Mouse (Mus musculus): ENCODE measurements around the gene Samm50. TPM values are rescaled to one million over a fixed set of nuclear protein-coding genes. Genes with fewer than 3 reads are reported as not detected.
A peak's percentile ranks its signal among the peaks of the same experiment; 100 is the strongest.

Samm50 gene
- polyA plus RNA-seq, 1 experiment, result 30.8 TPM

- DNase-seq (ENCODE audit: low read depth), result peak; percentile 10
- no peak for TF ChIP-seq CTCF (IDR thresholded peaks at IDR 0.05; ENCODE audit: borderline replicate concordance, extremely low read depth, insufficient read depth, insufficient read length)
- TF ChIP-seq POLR2A (IDR thresholded peaks at IDR 0.05; ENCODE audit: borderline replicate concordance, extremely low read depth, insufficient read depth, insufficient read length, poor library complexity, severe bottlenecking), result no peak
Measured at GRCm38 (mm10) chr15:84183967-84184366, 8.1 kb upstream of the Samm50 start.

GRCm38 (mm10) chr15:84186196-84186595 lies 5.8 kb upstream of the Samm50 start:
- no peak for DNase-seq (ENCODE audit: low read depth)
- TF ChIP-seq CTCF (IDR thresholded peaks at IDR 0.05; ENCODE audit: borderline replicate concordance, extremely low read depth, insufficient read depth, insufficient read length) (no peak), POLR2A (IDR thresholded peaks at IDR 0.05; ENCODE audit: borderline replicate concordance, extremely low read depth, insufficient read depth, insufficient read length, poor library complexity, severe bottlenecking) (no peak)

- TF ChIP-seq POLR2A (IDR thresholded peaks at IDR 0.05; ENCODE audit: borderline replicate concordance, extremely low read depth, insufficient read depth, insufficient read length, poor library complexity, severe bottlenecking), result no peak
- no peak for TF ChIP-seq CTCF (IDR thresholded peaks at IDR 0.05; ENCODE audit: borderline replicate concordance, extremely low read depth, insufficient read depth, insufficient read length)
- DNase-seq (ENCODE audit: low read depth), result no peak
Measured at GRCm38 (mm10) chr15:84188887-84189530, 3.0 kb upstream of the Samm50 start.

GRCm38 (mm10) chr15:84189881-84190280 lies 2.2 kb upstream of the Samm50 start:
- peak; percentile 72 for DNase-seq (ENCODE audit: low read depth)
- TF ChIP-seq CTCF (IDR thresholded peaks at IDR 0.05; ENCODE audit: borderline replicate concordance, extremely low read depth, insufficient read depth, insufficient read length), result no peak
- TF ChIP-seq POLR2A (IDR thresholded peaks at IDR 0.05; ENCODE audit: borderline replicate concordance, extremely low read depth, insufficient read depth, insufficient read length, poor library complexity, severe bottlenecking), result no peak

GRCm38 (mm10) chr15:84191724-84192057 lies 350 bp upstream of the Samm50 start:
- no peak for DNase-seq (ENCODE audit: low read depth)
- no peak for TF ChIP-seq CTCF (IDR thresholded peaks at IDR 0.05; ENCODE audit: borderline replicate concordance, extremely low read depth, insufficient read depth, insufficient read length)
- no peak for TF ChIP-seq POLR2A (IDR thresholded peaks at IDR 0.05; ENCODE audit: borderline replicate concordance, extremely low read depth, insufficient read depth, insufficient read length, poor library complexity, severe bottlenecking)

- no peak for DNase-seq (ENCODE audit: low read depth)
- TF ChIP-seq CTCF (IDR thresholded peaks at IDR 0.05; ENCODE audit: borderline replicate concordance, extremely low read depth, insufficient read depth, insufficient read length) (no peak), POLR2A (IDR thresholded peaks at IDR 0.05; ENCODE audit: borderline replicate concordance, extremely low read depth, insufficient read depth, insufficient read length, poor library complexity, severe bottlenecking) (no peak)
Measured at GRCm38 (mm10) chr15:84196486-84197165, 4.6 kb downstream of the Samm50 start.

- no peak for DNase-seq (ENCODE audit: low read depth)
- no peak for TF ChIP-seq CTCF (IDR thresholded peaks at IDR 0.05; ENCODE audit: borderline replicate concordance, extremely low read depth, insufficient read depth, insufficient read length)
- no peak for TF ChIP-seq POLR2A (IDR thresholded peaks at IDR 0.05; ENCODE audit: borderline replicate concordance, extremely low read depth, insufficient read depth, insufficient read length, poor library complexity, severe bottlenecking)
Measured at GRCm38 (mm10) chr15:84207327-84207726, 15.3 kb downstream of the Samm50 start.

- no peak for DNase-seq (ENCODE audit: low read depth)
- TF ChIP-seq POLR2A (IDR thresholded peaks at IDR 0.05; ENCODE audit: borderline replicate concordance, extremely low read depth, insufficient read depth, insufficient read length, poor library complexity, severe bottlenecking), result no peak
- TF ChIP-seq CTCF (IDR thresholded peaks at IDR 0.05; ENCODE audit: borderline replicate concordance, extremely low read depth, insufficient read depth, insufficient read length), result no peak
Measured at GRCm38 (mm10) chr15:84209517-84210412, 17.7 kb downstream of the Samm50 start.

- DNase-seq (ENCODE audit: low read depth), result no peak
- TF ChIP-seq POLR2A (IDR thresholded peaks at IDR 0.05; ENCODE audit: borderline replicate concordance, extremely low read depth, insufficient read depth, insufficient read length, poor library complexity, severe bottlenecking) (no peak), CTCF (IDR thresholded peaks at IDR 0.05; ENCODE audit: borderline replicate concordance, extremely low read depth, insufficient read depth, insufficient read length) (no peak)
Measured at GRCm38 (mm10) chr15:84210461-84210860, 18.4 kb downstream of the Samm50 start.

GRCm38 (mm10) chr15:84210941-84211340 lies 18.9 kb downstream of the Samm50 start:
- no peak for DNase-seq (ENCODE audit: low read depth)
- no peak for TF ChIP-seq POLR2A (IDR thresholded peaks at IDR 0.05; ENCODE audit: borderline replicate concordance, extremely low read depth, insufficient read depth, insufficient read length, poor library complexity, severe bottlenecking)
- no peak for TF ChIP-seq CTCF (IDR thresholded peaks at IDR 0.05; ENCODE audit: borderline replicate concordance, extremely low read depth, insufficient read depth, insufficient read length)

GRCm38 (mm10) chr15:84211564-84211963 lies 19.5 kb downstream of the Samm50 start:
- DNase-seq (ENCODE audit: low read depth), result no peak
- TF ChIP-seq CTCF (IDR thresholded peaks at IDR 0.05; ENCODE audit: borderline replicate concordance, extremely low read depth, insufficient read depth, insufficient read length), result no peak
- TF ChIP-seq POLR2A (IDR thresholded peaks at IDR 0.05; ENCODE audit: borderline replicate concordance, extremely low read depth, insufficient read depth, insufficient read length, poor library complexity, severe bottlenecking), result no peak

All from brain, embryonic 14.5 days (tissue).